Mouse (Mus musculus) kidney, embryonic 16.5 days (tissue): ENCODE data around the gene Yeats2. TPM values are rescaled to one million over a fixed set of nuclear protein-coding genes. Genes with fewer than 3 reads are reported as not detected.

Source experiments
- ATAC-seq: fragments of 200-750 bp; cut with Nextera tagmentation; 2 replicates; pipeline ENCODE4 v1.8.0; 2017; ENCODE audit warnings: moderate TSS enrichment; ENCODE audit not compliant: low FRiP score, low TSS enrichment
- H3K27ac ChIP-seq: fragments of 300-500 bp; sonication (generic); 2 replicates; pipeline ENCODE4 v1.5.1; 2014; ENCODE audit warnings: low read length
- H3K27me3 ChIP-seq: fragments of 300-500 bp; sonication (generic); 2 replicates; pipeline ENCODE4 v1.6.1; 2014; ENCODE audit warnings: low read length, control low read depth, mixed read lengths; ENCODE audit not compliant: insufficient read depth
- H3K36me3 ChIP-seq: fragments of 300-500 bp; sonication (generic); 2 replicates; pipeline ENCODE4 v1.6.1; 2014; ENCODE audit warnings: low read length, control low read depth, mixed read lengths; ENCODE audit not compliant: insufficient read depth
- H3K4me1 ChIP-seq: fragments of 300-500 bp; sonication (generic); 2 replicates; pipeline ENCODE4 v1.6.1; 2014; ENCODE audit warnings: low read length, control low read depth, mixed read lengths; ENCODE audit not compliant: insufficient read depth
- H3K4me2 ChIP-seq: fragments of 300-500 bp; sonication (generic); replicated peaks from 2 replicates; pipeline ENCODE4 v1.6.1; 2014; ENCODE audit warnings: low read depth, low read length
- H3K4me3 ChIP-seq: fragments of 300-500 bp; sonication (generic); 2 replicates; pipeline ENCODE4 v1.5.1; 2014; ENCODE audit warnings: mild to moderate bottlenecking, low read length
- H3K9ac ChIP-seq: fragments of 300-500 bp; sonication (generic); replicated peaks from 2 replicates; pipeline ENCODE4 v1.6.1; 2014; ENCODE audit warnings: low read length
- H3K9me3 ChIP-seq: fragments of 300-500 bp; sonication (generic); 2 replicates; pipeline ENCODE4 v1.6.1; 2016; ENCODE audit warnings: low read length, control low read depth
- WGBS: fragments of 180-500 bp; shearing (Covaris S2); extraction: QIAGEN DNeasy Blood & Tissue Kit; methylation state at CpG from one replicate; pipeline ENCODE4 v1.1.7; 2014; 5-methylcytosine and 5-hydroxymethylcytosine counted together
- polyA plus RNA-seq: library from polyadenylated mRNA; unstranded; fragments of >200 nt; fragmentation: Nextera tagmentation; extraction: Ambion mirVana; gene quantifications from 2 replicates; pipeline ENCODE4 v1.2.1, GENCODE M21; 2015

Yeats2 gene
- polyA plus RNA-seq, 1 experiment from 2014 or later, result 31.5 TPM

GRCm38 (mm10) chr16:20228167-20228566 is 87.3 kb downstream of the Yeats2 start:
- ATAC-seq, result no peak
- Histone ChIP-seq H3K4me2 (no peak overlapping the region), H3K9me3 (no peaks in the 10 kb centered on the region), H3K27me3 (no peaks in the 10 kb centered on the region), H3K4me3 (no peak overlapping the region), H3K4me1 (no peaks in the 10 kb centered on the region), H3K27ac (no peak overlapping the region), H3K9ac (no peak overlapping the region), H3K36me3 (peaks cover 56% of the 10 kb centered on the region)
- WGBS, result 93% methylated on average over 5 of the region's 5 CpGs

- peaks cover 24% of the 10 kb centered on the region for H3K36me3 ChIP-seq
- H3K9me3 ChIP-seq, result no peaks in the 10 kb centered on the region
- H3K4me3 ChIP-seq, result no peak overlapping the region
- H3K9ac ChIP-seq, result no peak overlapping the region
- WGBS, result 44% methylated on average over 4 of the region's 4 CpGs
- no peaks in the 10 kb centered on the region for H3K27me3 ChIP-seq
- no peak overlapping the region for H3K27ac ChIP-seq
- no peak overlapping the region for H3K4me2 ChIP-seq
- H3K4me1 ChIP-seq, result no peaks in the 10 kb centered on the region; the same call in 1 of the 2 replicates
- ATAC-seq, result no peak
Observed at GRCm38 (mm10) chr16:20234406-20234805, 93.5 kb downstream of the Yeats2 start.

- peak; percentile 36; the same call in 1 of the 2 replicates for ATAC-seq
- WGBS, result 67% methylated on average over 4 of the region's 4 CpGs
- no peak overlapping the region for H3K9ac ChIP-seq
Observed at GRCm38 (mm10) chr16:20237426-20237825, 96.6 kb downstream of the Yeats2 start.

GRCm38 (mm10) chr16:20238646-20239045 is 97.8 kb downstream of the Yeats2 start:
- no peaks in the 10 kb centered on the region for H3K9me3 ChIP-seq
- H3K27ac ChIP-seq, result no peak overlapping the region
- H3K9ac ChIP-seq, result no peak overlapping the region
- H3K4me2 ChIP-seq, result no peak overlapping the region
- no peak overlapping the region for H3K4me3 ChIP-seq
- WGBS, result 83% methylated on average over 4 of the region's 4 CpGs
- no peaks in the 10 kb centered on the region for H3K36me3 ChIP-seq
- H3K27me3 ChIP-seq, result no peaks in the 10 kb centered on the region; the same call in 1 of the 2 replicates
- H3K4me1 ChIP-seq, result no peaks in the 10 kb centered on the region; the same call in none of the 2 replicates
- no peak for ATAC-seq

More at GRCm38 (mm10) chr16:20237426-20237825, 96.6 kb downstream of the Yeats2 start:
- Histone ChIP-seq H3K36me3 (no peaks in the 10 kb centered on the region), H3K4me2 (no peak overlapping the region), H3K27ac (0 out of 2 replicates have a peak overlapping the region, but pooled peaks have one; percentile 8), H3K9me3 (no peaks in the 10 kb centered on the region), H3K4me1 (no peaks in the 10 kb centered on the region; the same call in none of the 2 replicates), H3K27me3 (no peaks in the 10 kb centered on the region; the same call in 1 of the 2 replicates), H3K4me3 (no peak overlapping the region)

GRCm38 (mm10) chr16:20240468-20241414 is 99.9 kb downstream of the Yeats2 start, which contains the start of gene Map6d1:
Gene Map6d1 (minus strand): TSS chr16:20241358.
- ATAC-seq, result peak; percentile 77

GRCm38 (mm10) chr16:20247103-20247502 is 106.2 kb downstream of the Yeats2 start:
- no peak for ATAC-seq
- Histone ChIP-seq H3K4me1 (no peaks in the 10 kb centered on the region), H3K27ac (no peak overlapping the region), H3K9me3 (0 out of 2 replicates have a peak, but pooled peaks cover 3% of the 10 kb centered on the region), H3K27me3 (no peaks in the 10 kb centered on the region), H3K9ac (no peak overlapping the region), H3K4me3 (no peak overlapping the region), H3K4me2 (no peak overlapping the region), H3K36me3 (no peaks in the 10 kb centered on the region)

More at GRCm38 (mm10) chr16:20240468-20241414, 99.9 kb downstream of the Yeats2 start, which contains the start of gene Map6d1:
- peak within 1 kb of the TSS; percentile 75 for H3K4me3 ChIP-seq
- 0 out of 2 replicates have a peak, but pooled peaks cover 3% of the 10 kb centered on the region for H3K9me3 ChIP-seq
- H3K27me3 ChIP-seq, result no peaks in the 10 kb centered on the region; the same call in 1 of the 2 replicates
- peak within 1 kb of the TSS; percentile 97 for H3K4me2 ChIP-seq
- peak within 1 kb of the TSS; percentile 73 for H3K9ac ChIP-seq
- H3K36me3 ChIP-seq, result no peaks in the 10 kb centered on the region
- under 1% methylated on average over 88 of the region's 90 CpGs for WGBS
- no peak within 1 kb of the TSS for H3K27ac ChIP-seq
- no peaks in the 10 kb centered on the region; the same call in none of the 2 replicates for H3K4me1 ChIP-seq

- no peak overlapping the region for H3K27ac ChIP-seq
- no peak overlapping the region for H3K4me2 ChIP-seq
- H3K36me3 ChIP-seq, result no peaks in the 10 kb centered on the region
- no peak for ATAC-seq
- H3K4me3 ChIP-seq, result no peak overlapping the region
- no peak overlapping the region for H3K9ac ChIP-seq
- H3K27me3 ChIP-seq, result no peaks in the 10 kb centered on the region
- WGBS, result 83% methylated on average over 9 of the region's 9 CpGs
- H3K4me1 ChIP-seq, result no peaks in the 10 kb centered on the region
- 0 out of 2 replicates have a peak, but pooled peaks cover 3% of the 10 kb centered on the region for H3K9me3 ChIP-seq
Observed at GRCm38 (mm10) chr16:20248442-20249174, 107.7 kb downstream of the Yeats2 start.

- Histone ChIP-seq H3K9me3 (no peaks in the 10 kb centered on the region), H3K27me3 (no peaks in the 10 kb centered on the region), H3K36me3 (no peaks in the 10 kb centered on the region), H3K4me2 (no peak overlapping the region), H3K9ac (no peak overlapping the region), H3K4me1 (no peaks in the 10 kb centered on the region), H3K4me3 (no peak overlapping the region), H3K27ac (no peak overlapping the region)
- no peak for ATAC-seq
- WGBS, result 82% methylated on average over 5 of the region's 5 CpGs
Observed at GRCm38 (mm10) chr16:20257926-20258325, 117.1 kb downstream of the Yeats2 start.

- Histone ChIP-seq H3K9ac (no peak overlapping the region), H3K9me3 (no peaks in the 10 kb centered on the region), H3K4me2 (no peak overlapping the region), H3K27me3 (no peaks in the 10 kb centered on the region), H3K36me3 (no peaks in the 10 kb centered on the region), H3K4me1 (no peaks in the 10 kb centered on the region), H3K27ac (no peak overlapping the region), H3K4me3 (no peak overlapping the region)
- WGBS, result 72% methylated on average over 7 of the region's 7 CpGs
- no peak for ATAC-seq
Observed at GRCm38 (mm10) chr16:20265089-20265488, 124.2 kb downstream of the Yeats2 start.
